ENCODE assay signal across 10 mouse cellular contexts in genomic region chr5:129186260-129186659, GRCm38 (mm10).
DNase-seq lines count a peak whose midpoint lies in the region; ATAC-seq and TF ChIP-seq lines count a peak whose summit lies in the region.
"Had no signal": no experiment of that assay in that cellular context is flagged by ENCODE, and none has a peak within 500 bp of the region (broad histone marks: within the 10 kb centered on the region; RNA-seq: fewer than 3 reads in every experiment).

No protein-coding gene starts in this region.

- no peak overlapping the region for H3K27ac ChIP-seq in cortical plate, adult 2 months (ENCODE audit: insufficient read depth, low read length)
- H3K27ac ChIP-seq: heart, embryonic 15.5 days; midbrain, embryonic 12.5 days had no signal

- no peak for ATAC-seq in inflammation-experienced regulatory T-cells, adult 6 months

- peak; percentile 26 for DNase-seq in gastrocnemius, adult 18-20 months (ENCODE audit: low spot score)
- no peak for DNase-seq in gastrocnemius, adult 8-10 months (ENCODE audit: low spot score in 2 of 2)
- DNase-seq in ovary, postnatal 14 days (ENCODE audit: low spot score): peak; percentile 41
- no peak for DNase-seq in ovary, adult 18-20 months (ENCODE audit: low spot score)
- DNase-seq in lung, postnatal 10 days: peak; percentile 55
- DNase-seq in right cerebral cortex, postnatal 25 days: no peak

- no peak overlapping the region for H3K4me3 ChIP-seq in cortical plate, adult 2 months (ENCODE audit: insufficient read depth, low read length)
- H3K4me3 ChIP-seq: heart, embryonic 15.5 days; midbrain, embryonic 12.5 days had no signal

- no peak for TF ChIP-seq POLR2A in cortical plate, adult 2 months (IDR thresholded peaks at IDR 0.05; ENCODE audit: extremely low read depth, insufficient read depth, low read length)

- peak; percentile 52 for TF ChIP-seq CTCF in cortical plate, adult 2 months (IDR thresholded peaks at IDR 0.05; ENCODE audit: extremely low read depth, insufficient read depth, low read length)

- no peaks in the 10 kb centered on the region for H3K4me1 ChIP-seq in cortical plate, adult 2 months (ENCODE audit: control insufficient read depth, insufficient read depth, low read length)
- H3K4me1 ChIP-seq: heart, embryonic 15.5 days had no signal

Comparison
In these comparisons a context has a peak if more than half of its experiments do, and no peak if none do; other contexts are left out.
1. DNase-seq: peak in gastrocnemius, adult 18-20 months (single experiment), ovary, postnatal 14 days (single experiment) and lung, postnatal 10 days (single experiment); none in gastrocnemius, adult 8-10 months (0 of 2), ovary, adult 18-20 months (single experiment) and right cerebral cortex, postnatal 25 days (single experiment).